Mouse (Mus musculus): ENCODE results near the gene Cwc25. TPM values are rescaled to one million over a fixed set of nuclear protein-coding genes. Genes with fewer than 3 reads are reported as not detected.
"Not testable (repeated sequence)": the region's sequence is repeated elsewhere in the genome, so short reads cannot be mapped to it uniquely, and the experiment has no call there.

Cwc25 gene
- polyA plus RNA-seq, 1 experiment, result 8.7 TPM

DNA sequence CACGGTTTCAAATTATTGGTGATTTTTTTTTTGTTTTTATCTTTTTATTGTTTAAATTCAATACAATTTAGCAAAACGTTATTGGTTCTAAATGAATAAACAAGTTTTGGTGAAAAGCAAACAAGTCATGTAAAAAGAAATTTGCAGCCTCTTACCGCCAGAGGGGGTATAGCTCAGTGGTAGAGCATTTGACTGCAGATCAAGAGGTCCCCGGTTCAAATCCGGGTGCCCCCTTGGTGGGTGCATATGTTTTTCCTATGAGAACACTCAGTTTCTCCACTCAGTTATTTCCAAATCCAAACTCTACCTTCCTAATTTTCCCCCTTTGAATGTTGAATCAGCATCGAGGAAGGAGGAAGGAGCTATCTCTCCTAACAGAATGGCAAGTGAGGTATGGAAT is 30.6 kb upstream of the Cwc25 start:
- peaks cover 4% of the 10 kb centered on the region for H3K36me3 ChIP-seq (ENCODE audit: control insufficient read depth, insufficient read depth)
- peaks cover 17% of the 10 kb centered on the region for H3K79me3 ChIP-seq (ENCODE audit: low read depth)
- no peak overlapping the region for H3ac ChIP-seq (ENCODE audit: control insufficient read depth, insufficient read length, low read depth)
- no peak for TF ChIP-seq CEBPB (IDR thresholded peaks at IDR 0.05; ENCODE audit: low read depth)
- no peak for TF ChIP-seq USF1 (IDR thresholded peaks at IDR 0.05; ENCODE audit: low read depth)
- no peak for TF ChIP-seq MAX (IDR thresholded peaks at IDR 0.05)
- TF ChIP-seq MYOD1 (IDR thresholded peaks at IDR 0.05; ENCODE audit: control insufficient read depth, insufficient read length, low read depth), result no peak
- TF ChIP-seq FOSL1 (IDR thresholded peaks at IDR 0.05; ENCODE audit: insufficient read depth, low read length, poor library complexity, severe bottlenecking), result no peak
- no peak for TF ChIP-seq MYOG (IDR thresholded peaks at IDR 0.05; ENCODE audit: control insufficient read depth, extremely low read depth, insufficient read length)
- no peak for TF ChIP-seq CTCF (IDR thresholded peaks at IDR 0.05; ENCODE audit: control insufficient read depth, insufficient read depth, insufficient read length)
- H3K4me3 ChIP-seq (ENCODE audit: insufficient read depth, poor library complexity, severe bottlenecking), result no peak overlapping the region
- no peaks in the 10 kb centered on the region for H3K27me3 ChIP-seq (ENCODE audit: control insufficient read depth, insufficient read depth, insufficient read length)
- H3K79me2 ChIP-seq (ENCODE audit: control insufficient read depth, insufficient read depth), result peaks cover 24% of the 10 kb centered on the region

DNA sequence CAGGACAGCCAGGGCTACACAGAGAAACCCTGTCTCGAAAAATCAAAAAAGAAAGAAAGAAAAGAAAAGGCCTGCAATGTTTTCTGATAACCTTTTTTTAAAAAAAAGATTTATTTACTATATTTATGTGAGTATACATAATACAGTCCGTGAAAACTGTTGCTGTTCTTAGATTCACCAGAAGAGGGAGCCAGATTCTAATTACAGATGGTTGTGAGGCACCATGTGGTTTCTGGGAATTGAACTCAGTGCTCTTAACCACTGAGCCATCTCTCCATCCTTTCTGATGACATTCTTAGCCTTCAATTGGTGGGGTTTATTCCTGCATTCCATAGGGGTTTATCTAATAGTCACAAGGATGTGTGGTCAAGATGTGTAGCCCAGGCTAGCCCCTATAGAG is 26.8 kb upstream of the Cwc25 start:
- Histone ChIP-seq H3ac (ENCODE audit: control insufficient read depth, insufficient read length, low read depth) (no peak overlapping the region), H3K4me3 (ENCODE audit: insufficient read depth, poor library complexity, severe bottlenecking) (no peak overlapping the region), H3K36me3 (ENCODE audit: control insufficient read depth, insufficient read depth) (no peaks in the 10 kb centered on the region), H3K79me2 (ENCODE audit: control insufficient read depth, insufficient read depth) (no peaks in the 10 kb centered on the region), H3K79me3 (ENCODE audit: low read depth) (no peaks in the 10 kb centered on the region), H3K27me3 (ENCODE audit: control insufficient read depth, insufficient read depth, insufficient read length) (no peaks in the 10 kb centered on the region)
- TF ChIP-seq MYOD1 (IDR thresholded peaks at IDR 0.05; ENCODE audit: control insufficient read depth, insufficient read length, low read depth) (no peak), FOSL1 (IDR thresholded peaks at IDR 0.05; ENCODE audit: insufficient read depth, low read length, poor library complexity, severe bottlenecking) (no peak), CEBPB (IDR thresholded peaks at IDR 0.05; ENCODE audit: low read depth) (no peak), MAX (IDR thresholded peaks at IDR 0.05) (peak; percentile 88), CTCF (IDR thresholded peaks at IDR 0.05; ENCODE audit: control insufficient read depth, insufficient read depth, insufficient read length) (peak; percentile 6), USF1 (IDR thresholded peaks at IDR 0.05; ENCODE audit: low read depth) (peak; percentile 57), MYOG (IDR thresholded peaks at IDR 0.05; ENCODE audit: control insufficient read depth, extremely low read depth, insufficient read length) (no peak)

DNA sequence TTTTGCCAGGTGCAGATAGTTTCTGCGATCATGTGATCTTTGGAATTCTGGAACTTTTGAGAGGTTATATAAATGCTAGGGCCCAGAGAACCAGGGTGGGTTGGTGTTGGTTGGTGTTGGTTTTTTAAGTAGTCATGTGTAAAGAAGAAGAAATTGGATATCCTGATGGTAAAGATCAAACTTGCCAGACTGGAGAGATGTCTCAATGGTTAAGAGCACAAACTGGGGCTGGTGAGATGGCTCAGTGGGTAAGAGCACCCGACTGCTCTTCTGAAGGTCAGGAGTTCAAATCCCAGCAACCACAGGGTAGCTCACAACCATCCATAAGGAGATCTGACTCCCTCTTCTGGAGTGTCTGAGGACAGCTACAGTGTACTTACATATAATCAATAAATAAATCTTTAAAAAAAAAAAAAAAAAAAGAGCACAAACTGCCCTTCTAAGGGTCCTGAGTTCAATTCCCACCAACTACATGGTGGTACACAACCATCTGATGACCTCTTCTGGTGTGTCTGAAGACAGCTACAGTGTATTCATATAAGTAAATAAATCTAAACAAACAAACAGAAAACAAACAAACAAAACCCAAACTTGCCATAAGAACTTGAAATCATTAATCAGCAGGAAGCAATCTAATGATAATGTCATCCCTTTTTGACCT is 24.6 kb upstream of the Cwc25 start:
- not testable (repeated sequence) for H3ac ChIP-seq (ENCODE audit: control insufficient read depth, insufficient read length, low read depth); H3K36me3 ChIP-seq (ENCODE audit: control insufficient read depth, insufficient read depth); H3K79me3 ChIP-seq (ENCODE audit: low read depth); H3K4me3 ChIP-seq (ENCODE audit: insufficient read depth, poor library complexity, severe bottlenecking); H3K79me2 ChIP-seq (ENCODE audit: control insufficient read depth, insufficient read depth); H3K27me3 ChIP-seq (ENCODE audit: control insufficient read depth, insufficient read depth, insufficient read length)

DNA sequence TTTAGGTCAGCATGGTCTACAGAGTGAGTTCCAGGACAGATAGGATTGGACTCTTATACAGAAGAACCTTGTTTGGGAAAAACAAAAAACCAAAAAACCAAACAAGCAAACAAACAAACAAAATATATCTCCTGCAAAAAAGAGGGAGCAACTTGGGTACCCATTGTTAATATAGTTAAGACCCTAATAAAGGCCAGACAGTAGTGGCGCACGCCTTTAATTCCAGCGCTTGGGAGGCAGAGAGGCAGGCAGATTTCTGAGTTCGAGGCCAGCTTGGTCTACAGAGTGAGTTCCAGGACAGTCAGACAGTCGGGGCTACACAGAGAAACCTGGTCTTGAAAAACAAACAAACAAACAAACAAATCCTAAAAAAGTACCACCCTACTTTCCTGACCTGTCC is 23.4 kb upstream of the Cwc25 start:
- Histone ChIP-seq H3K79me2 (ENCODE audit: control insufficient read depth, insufficient read depth) (no peaks in the 10 kb centered on the region), H3K27me3 (ENCODE audit: control insufficient read depth, insufficient read depth, insufficient read length) (no peaks in the 10 kb centered on the region), H3K36me3 (ENCODE audit: control insufficient read depth, insufficient read depth) (no peaks in the 10 kb centered on the region), H3K79me3 (ENCODE audit: low read depth) (no peaks in the 10 kb centered on the region), H3K4me3 (ENCODE audit: insufficient read depth, poor library complexity, severe bottlenecking) (no peak overlapping the region), H3ac (ENCODE audit: control insufficient read depth, insufficient read length, low read depth) (no peak overlapping the region)
- TF ChIP-seq MYOD1 (IDR thresholded peaks at IDR 0.05; ENCODE audit: control insufficient read depth, insufficient read length, low read depth) (no peak), USF1 (IDR thresholded peaks at IDR 0.05; ENCODE audit: low read depth) (no peak), CTCF (IDR thresholded peaks at IDR 0.05; ENCODE audit: control insufficient read depth, insufficient read depth, insufficient read length) (no peak), MYOG (IDR thresholded peaks at IDR 0.05; ENCODE audit: control insufficient read depth, extremely low read depth, insufficient read length) (no peak), FOSL1 (IDR thresholded peaks at IDR 0.05; ENCODE audit: insufficient read depth, low read length, poor library complexity, severe bottlenecking) (no peak), CEBPB (IDR thresholded peaks at IDR 0.05; ENCODE audit: low read depth) (no peak), MAX (IDR thresholded peaks at IDR 0.05) (no peak)

DNA sequence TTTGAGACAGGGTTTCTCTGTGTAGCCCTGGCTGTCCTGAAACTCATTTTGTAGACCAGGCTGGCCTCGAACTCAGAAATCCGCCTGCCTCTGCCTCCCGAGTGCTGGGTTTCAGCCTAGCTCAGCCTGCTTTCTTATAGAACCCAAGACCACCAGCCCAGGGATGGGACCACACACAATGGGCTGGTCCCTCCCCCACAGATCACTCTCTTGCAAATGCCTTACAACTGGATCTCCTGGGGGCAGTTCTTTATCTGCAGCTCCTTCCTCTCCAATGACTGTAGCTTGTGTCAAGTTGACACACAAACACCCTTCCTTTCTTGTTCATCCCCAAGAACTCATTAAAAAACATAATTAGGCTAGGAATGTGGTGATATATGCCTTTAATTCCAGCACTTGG is 21.6 kb upstream of the Cwc25 start:
- Histone ChIP-seq H3K4me3 (ENCODE audit: insufficient read depth, poor library complexity, severe bottlenecking) (no peak overlapping the region), H3K27me3 (ENCODE audit: control insufficient read depth, insufficient read depth, insufficient read length) (no peaks in the 10 kb centered on the region), H3K79me2 (ENCODE audit: control insufficient read depth, insufficient read depth) (no peaks in the 10 kb centered on the region), H3ac (ENCODE audit: control insufficient read depth, insufficient read length, low read depth) (no peak overlapping the region), H3K36me3 (ENCODE audit: control insufficient read depth, insufficient read depth) (no peaks in the 10 kb centered on the region), H3K79me3 (ENCODE audit: low read depth) (no peaks in the 10 kb centered on the region)
- TF ChIP-seq MYOD1 (IDR thresholded peaks at IDR 0.05; ENCODE audit: control insufficient read depth, insufficient read length, low read depth), result no peak

DNA sequence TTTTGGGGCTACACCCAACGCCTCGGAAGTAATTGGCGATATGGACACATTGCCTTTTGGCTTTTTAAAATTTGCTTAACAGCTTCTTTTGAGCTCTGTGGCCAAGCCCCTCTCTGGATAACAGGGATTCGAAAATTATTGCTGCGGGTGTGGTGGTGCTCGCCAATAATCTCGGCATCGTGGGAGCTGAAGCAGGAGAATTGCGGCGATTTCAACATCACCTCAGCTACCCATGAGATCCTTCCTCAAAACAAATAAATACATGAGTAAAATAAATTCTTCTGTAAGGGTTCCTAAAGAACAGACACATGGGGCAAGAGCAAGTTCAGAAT is 16.2 kb upstream of the Cwc25 start:
- Histone ChIP-seq H3K27me3 (ENCODE audit: control insufficient read depth, insufficient read depth, insufficient read length) (no peaks in the 10 kb centered on the region), H3K36me3 (ENCODE audit: control insufficient read depth, insufficient read depth) (peaks cover 41% of the 10 kb centered on the region), H3K79me2 (ENCODE audit: control insufficient read depth, insufficient read depth) (peaks cover 45% of the 10 kb centered on the region), H3K79me3 (ENCODE audit: low read depth) (peaks cover 38% of the 10 kb centered on the region), H3ac (ENCODE audit: control insufficient read depth, insufficient read length, low read depth) (peak overlapping the region; percentile 69), H3K4me3 (ENCODE audit: insufficient read depth, poor library complexity, severe bottlenecking) (peak overlapping the region; percentile 100)
- TF ChIP-seq CTCF (IDR thresholded peaks at IDR 0.05; ENCODE audit: control insufficient read depth, insufficient read depth, insufficient read length) (no peak), FOSL1 (IDR thresholded peaks at IDR 0.05; ENCODE audit: insufficient read depth, low read length, poor library complexity, severe bottlenecking) (no peak), USF1 (IDR thresholded peaks at IDR 0.05; ENCODE audit: low read depth) (no peak), MYOG (IDR thresholded peaks at IDR 0.05; ENCODE audit: control insufficient read depth, extremely low read depth, insufficient read length) (no peak), MYOD1 (IDR thresholded peaks at IDR 0.05; ENCODE audit: control insufficient read depth, insufficient read length, low read depth) (no peak), CEBPB (IDR thresholded peaks at IDR 0.05; ENCODE audit: low read depth) (peak; percentile 46), MAX (IDR thresholded peaks at IDR 0.05) (no peak)

Data from C2C12 (cell line).